Mouse (Mus musculus): ENCODE data around the gene Ropn1l.

- TF ChIP-seq FLI1 (IDR thresholded peaks at IDR 0.05; ENCODE audit: low read length) (no peak), GATA1 (IDR thresholded peaks at IDR 0.05; ENCODE audit: borderline replicate concordance, low read length) (no peak)
Observed at GRCm38 (mm10) chr15:31397379-31397778, 56.2 kb downstream of the Ropn1l start.

Measured in megakaryocyte, embryonic 14.5 days (primary cell).